Mouse (Mus musculus) MEL (cell line): ENCODE results near the gene Lad1. TPM values are rescaled to one million over a fixed set of nuclear protein-coding genes. Genes with fewer than 3 reads are reported as not detected.

Experiments used
- DNase-seq: peaks from one replicate; pipeline ENCODE4 v3.0.0; 2011; ENCODE audit warnings: low read depth, low spot score
- H3K27ac ChIP-seq: 2 replicates; pipeline ENCODE4 v1.5.1; 2012; ENCODE audit warnings: low read depth, mild to moderate bottlenecking, control low read depth, low read length, moderate library complexity; ENCODE audit not compliant: control insufficient read depth
- H3K27me3 ChIP-seq, 2 experiments: fragments of 150-350 bp in 1 of 2; sonication (generic) in 1 of 2; 2 replicates each; pipeline ENCODE4 v1.6.1; 2012; ENCODE audit warnings: low read length in 2 of 2, mild to moderate bottlenecking in 2 of 2, improper control_type of control experiment in 1 of 2, moderate library complexity in 1 of 2; ENCODE audit not compliant: insufficient read depth in 2 of 2, control insufficient read depth in 1 of 2
- H3K36me3 ChIP-seq, 2 experiments: 2 replicates each; pipeline ENCODE4 v1.6.1; 2012 to 2014; ENCODE audit warnings: low read length in 2 of 2, improper control_type of control experiment in 1 of 2, inconsistent platforms in 1 of 2, mild to moderate bottlenecking in 1 of 2; ENCODE audit not compliant: insufficient read depth in 2 of 2, control insufficient read depth in 1 of 2
- H3K4me1 ChIP-seq, 2 experiments: fragments of 150-350 bp in 1 of 2; sonication (generic) in 1 of 2; 2 replicates each; pipeline ENCODE4 v1.6.1; 2012; ENCODE audit warnings: low read length in 2 of 2, improper control_type of control experiment in 1 of 2, mild to moderate bottlenecking in 1 of 2; ENCODE audit not compliant: insufficient read depth in 2 of 2, control insufficient read depth in 1 of 2
- H3K4me3 ChIP-seq, 2 experiments: fragments of 150-350 bp in 1 of 2; sonication (generic) in 1 of 2; 2 replicates each; pipeline ENCODE4 v1.5.1; 2012; ENCODE audit warnings: low read depth in 2 of 2, low read length in 2 of 2, mild to moderate bottlenecking in 2 of 2, moderate library complexity in 2 of 2, control low read depth in 1 of 2, improper control_type of control experiment in 1 of 2; ENCODE audit not compliant: control insufficient read depth in 1 of 2, insufficient read depth in 1 of 2
- H3K79me2 ChIP-seq: 2 replicates; pipeline ENCODE4 v1.6.1; 2012; ENCODE audit warnings: mild to moderate bottlenecking, low read length, moderate library complexity; ENCODE audit not compliant: control insufficient read depth, poor library complexity, insufficient read depth
- H3K9ac ChIP-seq: 2 replicates; pipeline ENCODE4 v1.6.1; 2012; ENCODE audit warnings: low read depth, mild to moderate bottlenecking, control low read depth, low read length, moderate library complexity; ENCODE audit not compliant: control insufficient read depth, poor library complexity, severe bottlenecking
- H3K9me3 ChIP-seq: fragments of 150-350 bp; sonication (generic); replicated peaks from 2 replicates; pipeline ENCODE4 v1.6.1; 2012; ENCODE audit warnings: mild to moderate bottlenecking, low read length, improper control_type of control experiment, moderate library complexity; ENCODE audit not compliant: insufficient read depth
- BHLHE40 ChIP-seq: IDR thresholded peaks from 2 replicates; pipeline ENCODE4 v1.6.1; 2012; ENCODE audit warnings: low read depth, mild to moderate bottlenecking, inconsistent platforms, low read length, improper control_type of control experiment, borderline replicate concordance
- CHD1 ChIP-seq: IDR thresholded peaks from 2 replicates; pipeline ENCODE4 v1.6.1; 2012; ENCODE audit warnings: low read depth, mild to moderate bottlenecking, inconsistent platforms, low read length, improper control_type of control experiment
- CHD2 ChIP-seq: IDR thresholded peaks from 2 replicates; pipeline ENCODE4 v1.6.1; 2011; ENCODE audit warnings: low read length, improper control_type of control experiment
- CTCF ChIP-seq, 3 experiments: IDR thresholded peaks in 2 of 3; conservative IDR thresholded peaks in 1 of 3; 2 replicates each; pipeline ENCODE4 v1.5.1; 2011 to 2012; ENCODE audit warnings: low read length in 3 of 3, low read depth in 2 of 3, mild to moderate bottlenecking in 2 of 3, improper control_type of control experiment in 1 of 3, inconsistent platforms in 1 of 3, mixed read lengths in 1 of 3, moderate library complexity in 1 of 3; ENCODE audit not compliant: control insufficient read depth in 1 of 3, insufficient read depth in 1 of 3, poor library complexity in 1 of 3, severe bottlenecking in 1 of 3
- E2F4 ChIP-seq: IDR thresholded peaks from 2 replicates; pipeline ENCODE4 v1.6.1; 2011; ENCODE audit warnings: low read depth, low read length, improper control_type of control experiment, borderline replicate concordance
- GATA1 ChIP-seq: IDR thresholded peaks from 2 replicates; pipeline ENCODE4 v1.6.1; 2011; ENCODE audit warnings: low read depth, low read length, improper control_type of control experiment
- KAT2A ChIP-seq: conservative IDR thresholded peaks from 2 replicates; pipeline ENCODE4 v1.6.1; 2012; ENCODE audit warnings: low read depth, low read length, improper control_type of control experiment, inconsistent platforms
- MAZ ChIP-seq: IDR thresholded peaks from 2 replicates; pipeline ENCODE4 v1.6.1; 2012; ENCODE audit warnings: low read depth, mild to moderate bottlenecking, inconsistent platforms, low read length, improper control_type of control experiment
- MXI1 ChIP-seq: IDR thresholded peaks from 2 replicates; pipeline ENCODE4 v1.6.1; 2011; ENCODE audit warnings: mild to moderate bottlenecking, low read depth, low read length, improper control_type of control experiment
- MYB ChIP-seq: IDR thresholded peaks from 2 replicates; pipeline ENCODE4 v1.6.1; 2011; ENCODE audit warnings: mild to moderate bottlenecking, low read depth, low read length, improper control_type of control experiment
- MYC ChIP-seq: IDR thresholded peaks from 2 replicates; pipeline ENCODE4 v1.6.1; 2011; ENCODE audit warnings: low read depth, mild to moderate bottlenecking, low read length, improper control_type of control experiment, moderate library complexity
- NELFE ChIP-seq: IDR thresholded peaks from 2 replicates; pipeline ENCODE4 v1.6.1; 2011; ENCODE audit warnings: low read depth, low read length, improper control_type of control experiment
- NRF1 ChIP-seq: IDR thresholded peaks from 2 replicates; pipeline ENCODE4 v1.6.1; 2014; ENCODE audit warnings: low read depth, mild to moderate bottlenecking, inconsistent platforms, low read length, improper control_type of control experiment, moderate library complexity; ENCODE audit not compliant: poor library complexity, insufficient read depth, severe bottlenecking
- POLR2AphosphoS5 ChIP-seq: IDR thresholded peaks from 2 replicates; pipeline ENCODE4 v1.6.1; 2012; ENCODE audit warnings: low read depth, borderline replicate concordance, mild to moderate bottlenecking, inconsistent platforms, low read length, moderate library complexity, mixed read lengths
- RAD21 ChIP-seq: IDR thresholded peaks from 2 replicates; pipeline ENCODE4 v1.6.1; 2011; ENCODE audit warnings: mild to moderate bottlenecking, low read depth, low read length, improper control_type of control experiment
- SIN3A ChIP-seq: IDR thresholded peaks from 2 replicates; pipeline ENCODE4 v1.6.1; 2012; ENCODE audit warnings: low read length, improper control_type of control experiment, inconsistent platforms
- SMC3 ChIP-seq: IDR thresholded peaks from 2 replicates; pipeline ENCODE4 v1.6.1; 2011; ENCODE audit warnings: low read depth, low read length, improper control_type of control experiment
- TCF12 ChIP-seq: IDR thresholded peaks from 2 replicates; pipeline ENCODE4 v1.6.1; 2014; ENCODE audit warnings: low read depth, mild to moderate bottlenecking, inconsistent platforms, low read length, improper control_type of control experiment, moderate library complexity
- USF2 ChIP-seq, 2 experiments: IDR thresholded peaks; 2 replicates each; pipeline ENCODE4 v1.6.1; 2011 to 2012; ENCODE audit warnings: improper control_type of control experiment in 2 of 2, low read length in 2 of 2, borderline replicate concordance in 1 of 2, inconsistent platforms in 1 of 2, low read depth in 1 of 2, mild to moderate bottlenecking in 1 of 2; ENCODE audit not compliant: insufficient read depth in 1 of 2
- ZMIZ1 ChIP-seq: IDR thresholded peaks from 2 replicates; pipeline ENCODE4 v1.6.1; 2012; ENCODE audit warnings: low read depth, mild to moderate bottlenecking, inconsistent platforms, low read length, improper control_type of control experiment, moderate library complexity
- ZNF384 ChIP-seq: IDR thresholded peaks from 2 replicates; pipeline ENCODE4 v1.6.1; 2012; ENCODE audit warnings: low read depth, mild to moderate bottlenecking, inconsistent platforms, low read length, improper control_type of control experiment
- polyA plus RNA-seq, 2 experiments: library from polyadenylated mRNA; stranded (reverse) in 1 of 2; unstranded in 1 of 2; fragments of >175 nt in 1 of 2; fragments of >200 nt in 1 of 2; gene quantifications; 2 replicates each; pipeline versions ENCODE4 v1.2.1 to v1.2.4; 2012; ENCODE audit warnings: low replicate concordance in 2 of 2, low read depth in 1 of 2; ENCODE audit not compliant: insufficient read length in 2 of 2, insufficient read depth in 1 of 2, missing spikeins in 1 of 2
- total RNA-seq: library from RNA; depleted of rRNA; stranded (reverse); fragments of 300-350 nt; gene quantifications from 2 replicates; pipeline ENCODE4 v1.2.3, GENCODE M21; 2012

Lad1 gene
- total and polyA plus RNA-seq, 3 experiments = not detected

DNA sequence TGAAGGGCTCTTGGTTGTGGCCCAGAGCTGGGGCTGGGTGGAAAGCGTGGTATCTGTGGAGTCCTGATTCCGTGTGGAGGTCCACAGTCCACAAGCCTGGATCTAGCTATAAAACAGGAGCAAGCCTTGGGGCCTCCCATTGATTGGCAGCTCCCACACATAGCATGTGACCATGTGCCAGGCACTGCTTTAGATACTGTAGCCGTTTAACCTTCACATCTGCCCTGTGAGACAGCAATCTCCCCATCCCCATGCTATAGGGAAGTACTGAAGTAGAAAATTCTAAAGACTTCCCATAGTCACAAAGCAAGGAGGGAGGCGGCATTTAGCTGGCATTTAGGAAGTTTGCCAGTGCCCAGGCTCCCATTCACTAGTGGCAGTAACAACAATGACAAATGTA lies 5.3 kb upstream of the Lad1 start:
- Histone ChIP-seq H3K9ac (no peak overlapping the region), H3K79me2 (no peaks in the 10 kb centered on the region), H3K4me1 (no peaks in the 10 kb centered on the region; a peak in 1 of 4 replicates), H3K27ac (no peak overlapping the region), H3K27me3 (peaks cover 7 to 24% of the 10 kb centered on the region in 2 experiments), H3K9me3 (no peaks in the 10 kb centered on the region), H3K36me3 (no peaks in the 10 kb centered on the region), H3K4me3 (no peak overlapping the region)
- DNase-seq = no peak
- TF ChIP-seq CTCF (IDR thresholded peaks at IDR 0.05 in 2 of 3, conservative IDR thresholded peaks at IDR 0.05 in 1 of 3; ENCODE audit: control insufficient read depth in 1 of 3, insufficient read depth in 1 of 3, low read depth in 2 of 3, low read length in 3 of 3, poor library complexity in 1 of 3, severe bottlenecking in 1 of 3) = no peak
- no peak for TF ChIP-seq MYB
- TF ChIP-seq RAD21 = no peak
- no peak for TF ChIP-seq MXI1
- TF ChIP-seq MYC = no peak
- no peak for TF ChIP-seq E2F4
- no peak for TF ChIP-seq SMC3
- no peak for TF ChIP-seq CHD2
- no peak for TF ChIP-seq SIN3A
- no peak for TF ChIP-seq USF2 (IDR thresholded peaks at IDR 0.05; ENCODE audit: borderline replicate concordance in 1 of 2, insufficient read depth in 1 of 2, low read depth in 1 of 2, low read length in 2 of 2)
- no peak for TF ChIP-seq BHLHE40
- TF ChIP-seq MAZ = no peak
- TF ChIP-seq CHD1 = no peak
- TF ChIP-seq KAT2A = no peak
- TF ChIP-seq NELFE = no peak
- TF ChIP-seq ZNF384 = no peak
- TF ChIP-seq ZMIZ1 = no peak
- TF ChIP-seq TCF12 = no peak
- no peak for TF ChIP-seq GATA1

DNA sequence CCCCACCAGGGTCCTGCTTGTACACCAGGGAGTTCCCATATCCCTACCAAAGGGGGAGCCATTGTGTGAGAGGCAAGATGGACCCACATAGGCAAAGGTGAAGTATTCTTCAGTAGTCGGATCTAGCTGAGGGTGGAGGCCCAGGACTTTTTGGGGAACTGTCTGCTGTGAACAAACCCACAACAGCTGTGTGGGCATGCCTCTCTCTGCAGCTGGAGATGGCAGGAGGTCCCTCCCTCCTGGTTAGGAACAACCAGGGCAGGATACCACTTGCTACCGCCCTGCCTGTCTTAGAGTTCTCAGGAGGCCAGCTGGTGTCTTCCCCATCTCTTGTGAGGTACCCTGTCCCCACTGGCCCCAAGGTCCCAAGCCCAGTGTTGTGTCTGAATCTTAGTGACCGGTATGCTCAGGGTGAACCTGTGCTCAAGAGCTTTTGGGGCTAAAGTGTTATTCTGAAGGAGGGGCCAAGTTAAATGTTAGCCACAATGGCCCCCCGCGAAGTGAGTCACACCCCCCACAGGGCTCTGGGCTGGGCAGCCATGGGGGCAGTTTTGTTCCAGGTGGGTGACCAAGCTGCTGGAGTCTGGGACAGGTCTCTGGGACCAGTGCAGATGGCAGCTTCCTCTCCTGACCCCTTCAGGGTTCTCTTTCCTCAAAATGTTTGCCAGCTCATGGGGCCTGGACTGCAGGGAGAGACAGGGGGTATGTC lies 4.6 kb upstream of the Lad1 start:
- Histone ChIP-seq H3K9ac (no peak overlapping the region), H3K4me1 (no peaks in the 10 kb centered on the region; a peak in 1 of 4 replicates), H3K79me2 (no peaks in the 10 kb centered on the region), H3K27me3 (peaks cover 7 to 24% of the 10 kb centered on the region in 2 experiments), H3K4me3 (no peak overlapping the region), H3K36me3 (no peaks in the 10 kb centered on the region), H3K9me3 (no peaks in the 10 kb centered on the region), H3K27ac (no peak overlapping the region)
- TF ChIP-seq POLR2AphosphoS5 (no peak), NRF1 (no peak)
- DNase-seq = no peak
